Mouse (Mus musculus): Measurements from ENCODE around the gene Ndufs5. TPM values are rescaled to one million over a fixed set of nuclear protein-coding genes. Genes with fewer than 3 reads are reported as not detected.

The Ndufs5 gene
- polyA plus RNA-seq, 1 experiment from 2014 or later, result 296 TPM

GRCm38 (mm10) chr4:123745221-123745775 is 27.3 kb upstream of the Ndufs5 start:
- H3K4me2 ChIP-seq (ENCODE audit: low read depth, low read length, severe bottlenecking), result no peak overlapping the region
- 97% methylated on average over 4 of the region's 4 CpGs for WGBS
- peaks cover 8% of the 10 kb centered on the region; the same call in 1 of the 2 replicates for H3K4me1 ChIP-seq (replicated peaks; ENCODE audit: control insufficient read depth, insufficient read depth, low read length)
- H3K27me3 ChIP-seq (ENCODE audit: control insufficient read depth, insufficient read depth, low read length), result no peaks in the 10 kb centered on the region
- DNase-seq (ENCODE audit: low spot score), result no peak
- no peak overlapping the region for H3K4me3 ChIP-seq (ENCODE audit: low read depth, low read length)
- no peaks in the 10 kb centered on the region for H3K9me3 ChIP-seq (ENCODE audit: control insufficient read depth, low read length)
- ATAC-seq (replicated peaks; ENCODE audit: low FRiP score), result no peak
- peaks cover 6% of the 10 kb centered on the region; the same call in 1 of the 2 replicates for H3K36me3 ChIP-seq (ENCODE audit: control insufficient read depth, insufficient read depth, low read length)
- no peak overlapping the region for H3K27ac ChIP-seq (ENCODE audit: low read depth, low read length)
- H3K9ac ChIP-seq (ENCODE audit: low read length), result no peak overlapping the region

- no peaks in the 10 kb centered on the region for H3K9me3 ChIP-seq (ENCODE audit: control insufficient read depth, low read length)
- WGBS, result 91% methylated on average over 1 of the region's 1 CpGs
- no peaks in the 10 kb centered on the region for H3K4me1 ChIP-seq (replicated peaks; ENCODE audit: control insufficient read depth, insufficient read depth, low read length)
Observed at GRCm38 (mm10) chr4:123742891-123743290, 24.9 kb upstream of the Ndufs5 start.

DNA sequence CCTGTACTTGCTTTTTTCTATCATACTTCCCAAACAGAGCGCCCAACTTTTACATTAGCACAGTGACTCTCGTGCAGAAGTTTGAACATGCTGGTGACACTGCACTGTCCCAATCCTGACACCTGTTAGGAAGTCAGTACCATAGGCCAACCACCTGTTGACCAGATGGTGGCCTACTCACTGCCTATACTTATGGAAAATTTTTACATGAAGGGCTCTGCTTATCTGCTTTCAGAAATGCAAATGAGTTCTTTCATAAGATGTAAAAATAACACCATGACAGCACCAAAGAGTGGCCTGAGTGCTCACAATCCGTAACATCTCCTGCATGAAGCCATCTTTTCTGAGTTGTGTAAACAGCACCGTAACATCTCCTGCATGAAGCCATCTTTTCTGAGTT is 20.7 kb upstream of the Ndufs5 start:
- no peaks in the 10 kb centered on the region for H3K27me3 ChIP-seq (ENCODE audit: control insufficient read depth, insufficient read depth, low read length)
- peaks cover 8% of the 10 kb centered on the region; the same call in 1 of the 2 replicates for H3K36me3 ChIP-seq (ENCODE audit: control insufficient read depth, insufficient read depth, low read length)
- WGBS, result 94% methylated on average over 4 of the region's 4 CpGs
- H3K4me2 ChIP-seq (ENCODE audit: low read depth, low read length, severe bottlenecking), result no peak overlapping the region
- DNase-seq (ENCODE audit: low spot score) (no peak), ATAC-seq (replicated peaks; ENCODE audit: low FRiP score) (no peak)
- no peak overlapping the region for H3K27ac ChIP-seq (ENCODE audit: low read depth, low read length)
- H3K4me1 ChIP-seq (replicated peaks; ENCODE audit: control insufficient read depth, insufficient read depth, low read length), result no peaks in the 10 kb centered on the region
- no peak overlapping the region for H3K4me3 ChIP-seq (ENCODE audit: low read depth, low read length)
- no peaks in the 10 kb centered on the region for H3K9me3 ChIP-seq (ENCODE audit: control insufficient read depth, low read length)
- no peak overlapping the region for H3K9ac ChIP-seq (ENCODE audit: low read length)

More at GRCm38 (mm10) chr4:123742891-123743290, 24.9 kb upstream of the Ndufs5 start:
- no peaks in the 10 kb centered on the region for H3K27me3 ChIP-seq (ENCODE audit: control insufficient read depth, insufficient read depth, low read length)
- H3K27ac ChIP-seq (ENCODE audit: low read depth, low read length), result no peak overlapping the region
- no peak overlapping the region for H3K4me2 ChIP-seq (ENCODE audit: low read depth, low read length, severe bottlenecking)
- peaks cover 8% of the 10 kb centered on the region; the same call in 1 of the 2 replicates for H3K36me3 ChIP-seq (ENCODE audit: control insufficient read depth, insufficient read depth, low read length)
- no peak overlapping the region for H3K9ac ChIP-seq (ENCODE audit: low read length)
- ATAC-seq (replicated peaks; ENCODE audit: low FRiP score) (no peak), DNase-seq (ENCODE audit: low spot score) (no peak)
- no peak overlapping the region for H3K4me3 ChIP-seq (ENCODE audit: low read depth, low read length)

DNA sequence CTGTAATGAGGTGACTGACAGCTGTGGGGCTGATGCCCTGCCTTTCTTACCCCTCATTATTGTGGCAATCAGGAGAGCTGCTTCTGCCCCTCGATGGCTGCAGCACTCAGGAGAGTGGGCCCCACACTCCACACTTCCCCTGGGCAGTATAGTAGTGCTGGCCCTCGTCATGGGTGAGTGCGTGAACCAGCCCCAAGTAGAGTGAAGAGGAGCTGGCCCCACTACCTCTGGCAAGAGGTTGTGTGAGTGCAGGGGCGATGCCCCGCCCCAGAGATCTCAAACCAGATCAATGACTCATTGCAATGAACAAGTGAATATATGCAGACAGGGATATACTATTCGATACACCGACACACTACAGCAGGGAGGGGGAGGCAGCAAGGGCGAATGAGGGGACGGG is 15.5 kb upstream of the Ndufs5 start:
- Histone ChIP-seq H3K27ac (ENCODE audit: low read depth, low read length) (no peak overlapping the region), H3K4me3 (ENCODE audit: low read depth, low read length) (no peak overlapping the region), H3K9ac (ENCODE audit: low read length) (no peak overlapping the region), H3K4me1 (replicated peaks; ENCODE audit: control insufficient read depth, insufficient read depth, low read length) (no peaks in the 10 kb centered on the region), H3K4me2 (ENCODE audit: low read depth, low read length, severe bottlenecking) (no peak overlapping the region), H3K9me3 (ENCODE audit: control insufficient read depth, low read length) (no peaks in the 10 kb centered on the region), H3K36me3 (ENCODE audit: control insufficient read depth, insufficient read depth, low read length) (peaks cover 2% of the 10 kb centered on the region; the same call in 1 of the 2 replicates), H3K27me3 (ENCODE audit: control insufficient read depth, insufficient read depth, low read length) (no peaks in the 10 kb centered on the region)
- no peak for ATAC-seq (replicated peaks; ENCODE audit: low FRiP score)
- DNase-seq (ENCODE audit: low spot score), result no peak
- WGBS, result 96% methylated on average over 9 of the region's 9 CpGs

- no peaks in the 10 kb centered on the region for H3K9me3 ChIP-seq (ENCODE audit: control insufficient read depth, low read length)
- no peaks in the 10 kb centered on the region for H3K27me3 ChIP-seq (ENCODE audit: control insufficient read depth, insufficient read depth, low read length)
- WGBS, result 88% methylated on average over 2 of the region's 2 CpGs
- no peaks in the 10 kb centered on the region; the same call in 1 of the 2 replicates for H3K36me3 ChIP-seq (ENCODE audit: control insufficient read depth, insufficient read depth, low read length)
- no peak overlapping the region for H3K4me2 ChIP-seq (ENCODE audit: low read depth, low read length, severe bottlenecking)
- no peak overlapping the region for H3K4me3 ChIP-seq (ENCODE audit: low read depth, low read length)
- DNase-seq (ENCODE audit: low spot score) (no peak), ATAC-seq (replicated peaks; ENCODE audit: low FRiP score) (no peak)
- H3K27ac ChIP-seq (ENCODE audit: low read depth, low read length), result no peak overlapping the region
- no peak overlapping the region for H3K9ac ChIP-seq (ENCODE audit: low read length)
- no peaks in the 10 kb centered on the region for H3K4me1 ChIP-seq (replicated peaks; ENCODE audit: control insufficient read depth, insufficient read depth, low read length)
Observed at GRCm38 (mm10) chr4:123732921-123733320, 14.9 kb upstream of the Ndufs5 start.

- H3K4me2 ChIP-seq (ENCODE audit: low read depth, low read length, severe bottlenecking), result no peak overlapping the region
- 93% methylated on average over 4 of the region's 4 CpGs for WGBS
- no peaks in the 10 kb centered on the region for H3K27me3 ChIP-seq (ENCODE audit: control insufficient read depth, insufficient read depth, low read length)
- no peaks in the 10 kb centered on the region; the same call in 1 of the 2 replicates for H3K36me3 ChIP-seq (ENCODE audit: control insufficient read depth, insufficient read depth, low read length)
- H3K9me3 ChIP-seq (ENCODE audit: control insufficient read depth, low read length), result no peaks in the 10 kb centered on the region
- H3K27ac ChIP-seq (ENCODE audit: low read depth, low read length), result no peak overlapping the region
- no peak overlapping the region for H3K4me3 ChIP-seq (ENCODE audit: low read depth, low read length)
- no peak overlapping the region for H3K9ac ChIP-seq (ENCODE audit: low read length)
- no peaks in the 10 kb centered on the region for H3K4me1 ChIP-seq (replicated peaks; ENCODE audit: control insufficient read depth, insufficient read depth, low read length)
- DNase-seq (ENCODE audit: low spot score) (no peak), ATAC-seq (replicated peaks; ENCODE audit: low FRiP score) (no peak)
Observed at GRCm38 (mm10) chr4:123732163-123732910, 14.3 kb upstream of the Ndufs5 start.

DNA sequence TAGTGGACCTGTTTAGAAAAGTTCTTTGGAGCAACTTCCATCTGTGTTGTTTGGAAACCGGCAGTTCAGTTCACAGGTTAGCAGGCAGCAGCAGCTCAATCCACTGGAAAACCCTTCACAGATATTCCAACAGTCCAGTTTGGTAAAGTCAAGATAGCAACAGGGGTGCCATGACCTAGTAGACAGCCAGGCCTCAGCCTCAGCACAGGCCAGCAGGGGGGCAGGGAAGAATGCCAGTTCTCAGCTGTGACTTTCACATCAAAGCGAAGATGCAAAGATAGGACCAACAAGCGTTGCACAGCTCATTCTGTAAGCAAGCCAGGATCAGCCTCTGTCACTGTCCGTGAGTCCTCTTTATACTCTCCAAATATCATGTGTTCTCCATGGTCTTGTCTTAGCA is 3.8 kb upstream of the Ndufs5 start:
- ATAC-seq (replicated peaks; ENCODE audit: low FRiP score), result no peak
- Histone ChIP-seq H3K27me3 (ENCODE audit: control insufficient read depth, insufficient read depth, low read length) (no peaks in the 10 kb centered on the region), H3K9me3 (ENCODE audit: control insufficient read depth, low read length) (no peaks in the 10 kb centered on the region), H3K9ac (ENCODE audit: low read length) (no peak overlapping the region), H3K36me3 (ENCODE audit: control insufficient read depth, insufficient read depth, low read length) (no peaks in the 10 kb centered on the region), H3K4me2 (ENCODE audit: low read depth, low read length, severe bottlenecking) (no peak overlapping the region), H3K4me3 (ENCODE audit: low read depth, low read length) (no peak overlapping the region), H3K4me1 (replicated peaks; ENCODE audit: control insufficient read depth, insufficient read depth, low read length) (peaks cover 2% of the 10 kb centered on the region; the same call in 1 of the 2 replicates), H3K27ac (ENCODE audit: low read depth, low read length) (no peak overlapping the region)
- 86% methylated on average over 4 of the region's 4 CpGs for WGBS
- DNase-seq (ENCODE audit: low spot score), result no peak

DNA sequence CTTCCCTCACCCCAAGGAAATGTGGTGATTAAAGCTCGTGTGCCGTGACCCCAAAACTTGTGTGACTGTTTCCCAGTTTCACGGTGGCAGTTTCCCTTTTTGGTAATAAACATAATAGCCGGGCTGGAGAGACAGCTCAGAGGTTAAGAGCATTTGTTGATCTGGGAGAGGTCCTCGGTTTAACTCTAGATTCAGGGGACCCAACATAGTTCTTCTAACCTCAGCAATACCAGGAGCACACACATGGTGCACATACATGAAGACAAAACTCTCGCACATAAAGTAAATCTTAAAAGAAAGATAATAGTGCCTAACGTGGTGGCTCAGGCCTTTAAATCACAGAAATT is 405 bp upstream of the Ndufs5 start:
- 34% methylated on average over 7 of the region's 7 CpGs for WGBS
- peak overlapping the region; percentile 70 for H3K4me2 ChIP-seq (ENCODE audit: low read depth, low read length, severe bottlenecking)
- H3K27ac ChIP-seq (ENCODE audit: low read depth, low read length), result no peak overlapping the region
- ATAC-seq (replicated peaks; ENCODE audit: low FRiP score) (peak; percentile 44), DNase-seq (ENCODE audit: low spot score) (no peak)
- peaks cover 2% of the 10 kb centered on the region; the same call in 1 of the 2 replicates for H3K4me1 ChIP-seq (replicated peaks; ENCODE audit: control insufficient read depth, insufficient read depth, low read length)
- H3K9ac ChIP-seq (ENCODE audit: low read length), result peak overlapping the region; percentile 53; the same call in 1 of the 2 replicates
- no peaks in the 10 kb centered on the region for H3K36me3 ChIP-seq (ENCODE audit: control insufficient read depth, insufficient read depth, low read length)
- H3K27me3 ChIP-seq (ENCODE audit: control insufficient read depth, insufficient read depth, low read length), result no peaks in the 10 kb centered on the region
- no peaks in the 10 kb centered on the region for H3K9me3 ChIP-seq (ENCODE audit: control insufficient read depth, low read length)
- H3K4me3 ChIP-seq (ENCODE audit: low read depth, low read length), result peak overlapping the region; percentile 81
